Mouse (Mus musculus) bone marrow macrophage, adult 2 months (primary cell): ENCODE results near the gene Chek2. TPM values are rescaled to one million over a fixed set of nuclear protein-coding genes. Genes with fewer than 3 reads are reported as not detected.

Experiments used
- H3K27ac ChIP-seq: 2 replicates; pipeline ENCODE4 v1.5.1; 2012; ENCODE audit warnings: low read depth, low read length; ENCODE audit not compliant: insufficient read depth
- H3K4me1 ChIP-seq: 2 replicates; pipeline ENCODE4 v1.6.1; 2012; ENCODE audit warnings: low read length; ENCODE audit not compliant: control insufficient read depth, insufficient read depth
- H3K4me3 ChIP-seq: 2 replicates; pipeline ENCODE4 v1.5.1; 2012; ENCODE audit warnings: mild to moderate bottlenecking, low read length, moderate library complexity; ENCODE audit not compliant: insufficient read depth
- POLR2A ChIP-seq: IDR thresholded peaks from 2 replicates; pipeline ENCODE4 v1.6.1; 2012; ENCODE audit warnings: mild to moderate bottlenecking, low read depth, low read length, borderline replicate concordance
- polyA plus RNA-seq: library from polyadenylated mRNA; stranded (reverse); fragments of >200 nt; gene quantifications from 2 replicates; pipeline ENCODE4 v1.2.4, GENCODE M21; 2012; ENCODE audit not compliant: missing spikeins, insufficient read depth, insufficient read length

Gene Chek2
- polyA plus RNA-seq, 1 experiment = 33.5 TPM

GRCm38 (mm10) chr5:110923336-110923735 is 83.6 kb downstream of the Chek2 start:
- no peak for TF ChIP-seq POLR2A
- no peak overlapping the region for H3K4me3 ChIP-seq
- no peak overlapping the region for H3K27ac ChIP-seq
- peaks cover 5% of the 10 kb centered on the region for H3K4me1 ChIP-seq

Other genes starting within 250 kb of the Chek2 start
- 12.9 and 16.1 TPM in 2 replicates for gene Noc4l, start 186.6 kb upstream of the Chek2 start, polyA plus RNA-seq
- gene Ddx51, start 186.5 kb upstream of the Chek2 start, polyA plus RNA-seq = 10.1 and 13.6 TPM in 2 replicates
- gene Ep400, start 69.3 kb upstream of the Chek2 start, polyA plus RNA-seq = 27.9 and 31.5 TPM in 2 replicates
- 11.4 and 12.7 TPM in 2 replicates for gene Pus1, start 59.3 kb upstream of the Chek2 start, polyA plus RNA-seq
- 46.3 and 55.4 TPM in 2 replicates for gene Ulk1, start 29.9 kb upstream of the Chek2 start, polyA plus RNA-seq
- gene Hscb, start 202 bp upstream of the Chek2 start, polyA plus RNA-seq = 58.7 and 84.4 TPM in 2 replicates
- 1.2 and 1.7 TPM in 2 replicates for gene Ttc28, start 39.8 kb downstream of the Chek2 start, polyA plus RNA-seq